Mouse (Mus musculus) bone marrow macrophage, adult 2 months (primary cell): ENCODE measurements around the gene Unc79.

Source experiments
- CTCF ChIP-seq: IDR thresholded peaks from 2 replicates; pipeline ENCODE4 v1.5.1; 2012; ENCODE audit warnings: low read depth, mild to moderate bottlenecking, low read length, moderate library complexity
- POLR2A ChIP-seq: IDR thresholded peaks from 2 replicates; pipeline ENCODE4 v1.6.1; 2012; ENCODE audit warnings: mild to moderate bottlenecking, low read depth, low read length, borderline replicate concordance

- TF ChIP-seq CTCF (no peak), POLR2A (no peak)
Observed at GRCm38 (mm10) chr12:103100088-103100487, 151.4 kb downstream of the Unc79 start.
